8 mouse cellular contexts compared by ENCODE assay signal in the genomic region with DNA sequence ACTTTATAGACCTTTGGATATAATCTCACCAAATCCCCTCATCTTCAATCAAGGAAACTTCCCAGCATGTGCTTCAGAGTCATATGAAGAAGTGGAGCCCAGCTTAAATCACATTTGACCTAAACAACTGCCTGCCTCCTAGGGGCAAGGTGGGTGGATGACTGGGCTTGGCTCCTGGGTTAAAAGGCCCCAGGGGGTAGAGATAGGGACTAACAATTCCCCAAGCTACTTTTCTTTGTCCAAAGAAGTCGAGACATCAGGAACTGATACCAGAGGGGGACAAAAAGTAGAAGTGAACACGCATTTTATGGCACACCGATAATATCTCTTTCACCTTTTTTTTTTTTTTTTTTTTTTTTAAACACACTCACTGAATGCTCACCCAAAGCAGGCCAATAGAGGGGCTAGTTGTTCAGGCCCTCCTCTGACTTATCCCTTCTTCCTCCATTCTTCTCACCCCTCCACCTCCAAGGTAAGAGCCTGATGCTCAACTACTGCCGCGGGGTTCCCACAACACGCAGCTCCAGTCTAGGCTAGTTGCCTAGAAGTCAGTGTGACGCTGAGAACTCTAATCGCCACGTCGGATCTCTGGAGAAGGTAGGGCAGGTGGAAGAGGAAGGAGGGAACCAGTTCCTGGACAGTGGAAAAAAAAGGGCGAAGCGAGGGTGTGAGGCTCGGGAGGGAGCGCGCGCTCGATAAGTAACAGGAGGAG. TPM values are rescaled to one million over a fixed set of nuclear protein-coding genes. Genes with fewer than 3 reads are reported as not detected.
DNase-seq lines count a peak whose midpoint lies in the region; ATAC-seq lines count a peak whose summit lies in the region.

No protein-coding gene starts in this region.

- peak overlapping the region; percentile 98 for H3K27ac ChIP-seq in embryonic facial prominence, embryonic 10.5 days (replicated peaks)
- H3K27ac ChIP-seq in hindbrain, embryonic 15.5 days (replicated peaks): peak overlapping the region; percentile 73
- H3K27ac ChIP-seq in liver, embryonic 13.5 days: peak overlapping the region; percentile 78
- peak overlapping the region; percentile 97 for H3K27ac ChIP-seq in neural tube, embryonic 13.5 days (replicated peaks)

- WGBS in embryonic facial prominence, embryonic 10.5 days: under 1% methylated on average over 17 of the region's 17 CpGs
- under 1% methylated on average over 17 of the region's 17 CpGs for WGBS in hindbrain, embryonic 15.5 days
- WGBS in liver, embryonic 13.5 days (ENCODE audit: insufficient replicate concordance): 0% methylated on average over 17 of the region's 17 CpGs
- WGBS in neural tube, embryonic 13.5 days: under 1% methylated on average over 17 of the region's 17 CpGs

- no peak for ATAC-seq in hindbrain, embryonic 15.5 days (ENCODE audit: low FRiP score, low read depth)
- ATAC-seq in liver, embryonic 13.5 days (ENCODE audit: low read depth): no peak
- peak; percentile 55; the same call in 1 of the 2 replicates for ATAC-seq in neural tube, embryonic 13.5 days (ENCODE audit: low read depth)

- H3K9ac ChIP-seq in hindbrain, embryonic 15.5 days: peak overlapping the region; percentile 37
- H3K9ac ChIP-seq in liver, embryonic 13.5 days: peak overlapping the region; percentile 74
- H3K9ac ChIP-seq in neural tube, embryonic 13.5 days: peak overlapping the region; percentile 96

- H3K9me3 ChIP-seq in embryonic facial prominence, embryonic 10.5 days: no peaks in the 10 kb centered on the region
- H3K9me3 ChIP-seq in hindbrain, embryonic 15.5 days: no peaks in the 10 kb centered on the region
- no peaks in the 10 kb centered on the region for H3K9me3 ChIP-seq in liver, embryonic 13.5 days (replicated peaks)
- no peaks in the 10 kb centered on the region for H3K9me3 ChIP-seq in neural tube, embryonic 13.5 days

- H3K4me1 ChIP-seq in embryonic facial prominence, embryonic 10.5 days: peaks cover 58% of the 10 kb centered on the region
- H3K4me1 ChIP-seq in hindbrain, embryonic 15.5 days (replicated peaks): peaks cover 39% of the 10 kb centered on the region
- H3K4me1 ChIP-seq in liver, embryonic 13.5 days (replicated peaks): peaks cover 68% of the 10 kb centered on the region
- H3K4me1 ChIP-seq in neural tube, embryonic 13.5 days (replicated peaks): peaks cover 42% of the 10 kb centered on the region

- peaks cover 2% of the 10 kb centered on the region for H3K36me3 ChIP-seq in embryonic facial prominence, embryonic 10.5 days (replicated peaks)
- H3K36me3 ChIP-seq in hindbrain, embryonic 15.5 days: no peaks in the 10 kb centered on the region
- H3K36me3 ChIP-seq in liver, embryonic 13.5 days: no peaks in the 10 kb centered on the region
- H3K36me3 ChIP-seq in neural tube, embryonic 13.5 days: no peaks in the 10 kb centered on the region

- peak; percentile 70 to 71 for DNase-seq in B cell, adult 2 months
- peak; percentile 41 for DNase-seq in MEL-GATA-1-ER (ENCODE audit: extremely low read depth, low read depth)
- peak; percentile 40 for DNase-seq in embryonic facial prominence, embryonic 10.5 days (ENCODE audit: low spot score)
- DNase-seq in liver, embryonic 13.5 days: no peak
- no peak for DNase-seq in right cerebral cortex, postnatal 4 days
- DNase-seq in layer of hippocampus, adult 18-20 months (ENCODE audit: low spot score in 2 of 2): no peak

- no peaks in the 10 kb centered on the region for H3K27me3 ChIP-seq in embryonic facial prominence, embryonic 10.5 days (replicated peaks; ENCODE audit: low read depth, poor library complexity, severe bottlenecking)
- no peaks in the 10 kb centered on the region for H3K27me3 ChIP-seq in hindbrain, embryonic 15.5 days
- no peaks in the 10 kb centered on the region for H3K27me3 ChIP-seq in liver, embryonic 13.5 days
- no peaks in the 10 kb centered on the region for H3K27me3 ChIP-seq in neural tube, embryonic 13.5 days

- peak overlapping the region; percentile 53 for H3K4me2 ChIP-seq in hindbrain, embryonic 15.5 days
- H3K4me2 ChIP-seq in liver, embryonic 13.5 days: peak overlapping the region; percentile 99
- H3K4me2 ChIP-seq in neural tube, embryonic 13.5 days: peak overlapping the region; percentile 73

- H3K4me3 ChIP-seq in embryonic facial prominence, embryonic 10.5 days: peak overlapping the region; percentile 93
- peak overlapping the region; percentile 91 for H3K4me3 ChIP-seq in hindbrain, embryonic 15.5 days
- H3K4me3 ChIP-seq in liver, embryonic 13.5 days (replicated peaks): peak overlapping the region; percentile 83
- peak overlapping the region; percentile 85 for H3K4me3 ChIP-seq in neural tube, embryonic 13.5 days

RNA-seq across cellular contexts. Expression of gene Ivns1abp, which starts 0.6 kb away (rescaled TPM):
- polyA plus RNA-seq in embryonic facial prominence, embryonic 10.5 days (2016; fragmentation: Nextera tagmentation; extraction: Ambion mirVana): 402 and 404 TPM in 2 replicates
- polyA plus RNA-seq in hindbrain, embryonic 15.5 days (2015; fragmentation: Nextera tagmentation; extraction: Ambion mirVana): 223 and 225 TPM in 2 replicates
- 86.4 and 112 TPM in 2 replicates for polyA plus RNA-seq in liver, embryonic 13.5 days (2015; fragmentation: Nextera tagmentation; extraction: Ambion mirVana)
- 248 and 284 TPM in 2 replicates for polyA plus RNA-seq in neural tube, embryonic 13.5 days (2015; fragmentation: Nextera tagmentation; extraction: Ambion mirVana)
- total RNA-seq in layer of hippocampus, adult 18-20 months (2021): 10 to 100 TPM; 88.5 to 88.7 TPM

Comparison
In these comparisons a context has a peak if more than half of its experiments do, and no peak if none do; other contexts are left out.
1. DNase-seq: peak in B cell, adult 2 months (2 of 2), MEL-GATA-1-ER (single experiment) and embryonic facial prominence, embryonic 10.5 days (single experiment); none in liver, embryonic 13.5 days (single experiment), right cerebral cortex, postnatal 4 days (single experiment) and layer of hippocampus, adult 18-20 months (0 of 2).
2. H3K9ac ChIP-seq: peak in every context shown above with its lines; median percentile 96 in neural tube, embryonic 13.5 days; 74 in liver, embryonic 13.5 days; 37 in hindbrain, embryonic 15.5 days.
3. Peak in every context shown above with its lines, with median percentiles within 50 percentile points of each other: H3K27ac ChIP-seq, H3K4me3 ChIP-seq and H3K4me2 ChIP-seq.